Comparison of ENCODE assay signal across 11 mouse cellular contexts in the genomic region with DNA sequence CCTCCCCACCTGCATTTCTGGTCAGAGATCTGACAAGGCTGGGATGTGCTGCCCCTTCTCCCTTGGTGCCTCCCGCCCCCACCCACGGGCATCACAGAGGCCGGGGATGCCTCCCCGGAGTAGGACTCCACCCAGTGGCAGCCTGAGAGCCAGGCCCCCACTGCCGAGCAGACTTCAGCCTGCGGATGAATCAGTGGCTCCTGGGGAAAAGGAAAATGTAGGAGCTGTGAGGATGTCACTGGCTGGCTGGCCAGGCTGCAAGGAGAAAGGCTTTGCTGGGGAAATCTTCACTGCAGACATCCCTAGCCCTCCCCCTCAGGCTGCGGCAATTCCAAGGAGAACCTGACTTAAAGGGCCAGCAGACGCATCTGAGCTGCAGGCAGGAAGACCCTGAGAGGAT. TPM values are rescaled to one million over a fixed set of nuclear protein-coding genes. Genes with fewer than 3 reads are reported as not detected.
DNase-seq lines count a peak whose midpoint lies in the region; ATAC-seq and TF ChIP-seq lines count a peak whose summit lies in the region.
"Had no signal": no experiment of that assay in that cellular context is flagged by ENCODE, and none has a peak within 500 bp of the region (broad histone marks: within the 10 kb centered on the region; RNA-seq: fewer than 3 reads in every experiment).

No protein-coding gene starts in this region.

- no peaks in the 10 kb centered on the region for H3K9me3 ChIP-seq in stomach, postnatal 0 days (ENCODE audit: control insufficient read depth, low read length)
- H3K9me3 ChIP-seq: heart, embryonic 13.5 days had no signal

- no peak for TF ChIP-seq POLR2A in thymus, adult 2 months (IDR thresholded peaks at IDR 0.05; ENCODE audit: control insufficient read depth, extremely low read depth, insufficient read depth, low read length, poor library complexity)

- no peak overlapping the region for H3K9ac ChIP-seq in stomach, postnatal 0 days (ENCODE audit: low read length)
- H3K9ac ChIP-seq: heart, embryonic 13.5 days had no signal

- no peak for ATAC-seq in stomach, postnatal 0 days (ENCODE audit: low FRiP score, low TSS enrichment)

- peak; percentile 19; the same call in 1 of the 2 replicates for TF ChIP-seq CTCF in stomach, postnatal 0 days (IDR thresholded peaks at IDR 0.05; ENCODE audit: low read depth)
- TF ChIP-seq CTCF in thymus, adult 2 months (IDR thresholded peaks at IDR 0.05; ENCODE audit: borderline replicate concordance, control insufficient read depth, extremely low read depth, insufficient read depth, low read length, poor library complexity), result no peak

- WGBS in stomach, postnatal 0 days, result 30% methylated on average over 8 of the region's 8 CpGs
- WGBS in thymus, adult 2 months, result 74% methylated on average over 8 of the region's 8 CpGs

- H3K4me3 ChIP-seq in stomach, postnatal 0 days (ENCODE audit: low read depth, low read length), result no peak overlapping the region
- no peak overlapping the region for H3K4me3 ChIP-seq in thymus, adult 2 months (ENCODE audit: control insufficient read depth, insufficient read depth, low read length)
- H3K4me3 ChIP-seq: heart, embryonic 13.5 days had no signal

- no peaks in the 10 kb centered on the region for H3K27me3 ChIP-seq in stomach, postnatal 0 days (ENCODE audit: control insufficient read depth, insufficient read depth, low read length)
- H3K27me3 ChIP-seq in thymus, adult 2 months (ENCODE audit: control insufficient read depth, insufficient read depth, low read length), result no peaks in the 10 kb centered on the region
- H3K27me3 ChIP-seq: heart, embryonic 13.5 days had no signal

- no peaks in the 10 kb centered on the region for H3K36me3 ChIP-seq in stomach, postnatal 0 days (ENCODE audit: control insufficient read depth, insufficient read depth, low read length)
- H3K36me3 ChIP-seq in thymus, adult 2 months (ENCODE audit: control insufficient read depth, insufficient read depth, low read length), result no peaks in the 10 kb centered on the region

- no peak overlapping the region for H3K4me2 ChIP-seq in stomach, postnatal 0 days (replicated peaks; ENCODE audit: low read depth)
- H3K4me2 ChIP-seq: heart, embryonic 13.5 days had no signal

- no peaks in the 10 kb centered on the region for H3K4me1 ChIP-seq in stomach, postnatal 0 days (replicated peaks; ENCODE audit: control insufficient read depth, insufficient read depth)
- H3K4me1 ChIP-seq in thymus, adult 2 months (replicated peaks; ENCODE audit: control insufficient read depth, insufficient read depth, low read length), result peaks cover 6% of the 10 kb centered on the region

- no peak overlapping the region for H3K27ac ChIP-seq in stomach, postnatal 0 days (replicated peaks)
- no peak overlapping the region for H3K27ac ChIP-seq in thymus, adult 2 months (ENCODE audit: control insufficient read depth, insufficient read depth, low read length)
- H3K27ac ChIP-seq: heart, embryonic 13.5 days had no signal

- no peak for TF ChIP-seq EP300 in stomach, postnatal 0 days (optimal IDR thresholded peaks at IDR 0.05)

- DNase-seq in adrenal gland, adult 2 months, result peak; percentile 37
- DNase-seq in adrenal gland, adult 8-10 months, result no peak
- peak; percentile 43 for DNase-seq in ovary, postnatal 36 days (ENCODE audit: low spot score)
- DNase-seq in ovary, postnatal 14 days (ENCODE audit: low spot score), result no peak
- DNase-seq in layer of hippocampus, adult 8-10 months (ENCODE audit: low spot score in 2 of 2), result peak; percentile 61 to 67
- no peak for DNase-seq in stomach, postnatal 0 days (ENCODE audit: low spot score)
- no peak for DNase-seq in lung, postnatal 10 days
- no peak for DNase-seq in thymus, adult 2 months
- DNase-seq: spleen, adult 18-20 months had no signal

RNA-seq across cellular contexts. Expression of gene 5031439G07Rik, which starts 27.7 kb away (rescaled TPM):
- total RNA-seq in adrenal gland, adult 2 months (2021), result 10 to 100 TPM; 24.1 to 41.5 TPM
- polyA plus RNA-seq in adrenal gland, adult 2 months (2012; rRNA removed), result 17.7 and 18.2 TPM in 2 replicates
- total RNA-seq in adrenal gland, adult 8-10 months (2022), result 10 to 100 TPM; 36.8 to 56.2 (median 47.5) TPM
- 10 to 100 TPM; 89.6 to 93.1 (median 92.6) TPM for total RNA-seq in layer of hippocampus, adult 8-10 months (2022)
- polyA plus RNA-seq in stomach, postnatal 0 days (2015; fragmentation: Nextera tagmentation; extraction: Ambion mirVana), result 6.6 and 14.7 TPM in 2 replicates
- 15.9 and 19.6 TPM in 2 replicates for polyA plus RNA-seq in thymus, adult 2 months (2012; rRNA removed)

RNA-seq across cellular contexts. Expression of gene Nup50, which starts 37.5 kb away (rescaled TPM):
- total RNA-seq in adrenal gland, adult 2 months (2021), result 10 to 100 TPM; 31.8 to 44.1 TPM
- polyA plus RNA-seq in adrenal gland, adult 2 months (2012; rRNA removed), result 6.0 and 6.6 TPM in 2 replicates
- 10 to 100 TPM; 38.0 to 43.1 (median 41.5) TPM for total RNA-seq in adrenal gland, adult 8-10 months (2022)
- total RNA-seq in layer of hippocampus, adult 8-10 months (2022), result 10 to 100 TPM; 29.0 to 35.4 (median 33.0) TPM
- 17.6 and 17.7 TPM in 2 replicates for polyA plus RNA-seq in stomach, postnatal 0 days (2015; fragmentation: Nextera tagmentation; extraction: Ambion mirVana)
- 17.7 and 20.0 TPM in 2 replicates for polyA plus RNA-seq in thymus, adult 2 months (2012; rRNA removed)

RNA-seq across cellular contexts. Expression of gene Gm29666, which starts 40.9 kb away (rescaled TPM):
- under 1 TPM; 0.14 to 0.17 TPM for total RNA-seq in adrenal gland, adult 2 months (2021)
- polyA plus RNA-seq in adrenal gland, adult 2 months (2012; rRNA removed), result 0.10 and 0.15 TPM in 2 replicates
- under 1 TPM; 0.20 to 0.55 (median 0.35) TPM for total RNA-seq in adrenal gland, adult 8-10 months (2022)
- 1 to 10 TPM; 1.3 to 1.8 (median 1.7) TPM for total RNA-seq in layer of hippocampus, adult 8-10 months (2022)
- 0.13 and 0.15 TPM in 2 replicates for polyA plus RNA-seq in stomach, postnatal 0 days (2015; fragmentation: Nextera tagmentation; extraction: Ambion mirVana)
- 1.0 and 1.3 TPM in 2 replicates for polyA plus RNA-seq in thymus, adult 2 months (2012; rRNA removed)

RNA-seq across cellular contexts. Expression of gene Upk3a, which starts 56.2 kb away (rescaled TPM):
- total RNA-seq in adrenal gland, adult 2 months (2021), result not detected
- polyA plus RNA-seq in adrenal gland, adult 2 months (2012; rRNA removed), result not detected in 2 replicates
- total RNA-seq in adrenal gland, adult 8-10 months (2022), result not detected
- total RNA-seq in layer of hippocampus, adult 8-10 months (2022), result under 1 TPM in 1 of 4 experiments, not detected in 3; 0.71 TPM
- 5.7 and 7.0 TPM in 2 replicates for polyA plus RNA-seq in stomach, postnatal 0 days (2015; fragmentation: Nextera tagmentation; extraction: Ambion mirVana)
- polyA plus RNA-seq in thymus, adult 2 months (2012; rRNA removed), result 2.8 and 4.7 TPM in 2 replicates
- total RNA-seq: liver, adult 2 months had no signal
- polyA plus RNA-seq: liver, adult 2 months had no signal

Comparison
In these comparisons a context has a peak if more than half of its experiments do, and no peak if none do; other contexts are left out.
1. DNase-seq: peak in adrenal gland, adult 2 months (single experiment), ovary, postnatal 36 days (single experiment) and layer of hippocampus, adult 8-10 months (2 of 2); none in adrenal gland, adult 8-10 months (single experiment), ovary, postnatal 14 days (single experiment), stomach, postnatal 0 days (single experiment), lung, postnatal 10 days (single experiment) and thymus, adult 2 months (single experiment).